Mouse (Mus musculus) small intestine, adult 2 months (tissue): ENCODE measurements at regions not wholly inside any gene's neighbourhood (a gene's known extent, or its start where the extent isn't known, plus 50 kb on each side); places are given as distances from the start of the nearest gene placed in this dataset.

Experiments used
- CTCF ChIP-seq: fragments of 200-500 bp; IDR thresholded peaks from 2 replicates; pipeline ENCODE4 v1.5.1; 2012; ENCODE audit warnings: low read depth, mild to moderate bottlenecking, control low read depth, inconsistent platforms, low read length, moderate library complexity, mixed read lengths; ENCODE audit not compliant: insufficient replicate concordance, insufficient read length; ENCODE audit errors: extremely low read depth
- POLR2A ChIP-seq: fragments of 200-500 bp; IDR thresholded peaks from 2 replicates; pipeline ENCODE4 v1.6.1; 2012; ENCODE audit warnings: low read depth, mild to moderate bottlenecking, control low read depth, inconsistent platforms, low read length, moderate library complexity

- no peak for TF ChIP-seq POLR2A
- TF ChIP-seq CTCF = no peak
Measured at GRCm38 (mm10) chr7:58383401-58383800, 272.6 kb upstream of the Atp10a start.
